Mouse (Mus musculus) cerebellum, postnatal 10 days (tissue): ENCODE results near the gene Wfdc6b.
"Not testable (repeated sequence)": the region's sequence is repeated elsewhere in the genome, so short reads cannot be mapped to it uniquely, and the experiment has no call there.

Source experiments
- DNase-seq, 2 experiments: peaks; one replicate each; pipeline ENCODE4 v3.0.0; 2021; ENCODE audit warnings: mixed read lengths in 2 of 2

The Wfdc6b gene

GRCm38 (mm10) chr2:164613471-164613870 is at the start of gene Wfdc6b, which contains the start of gene Wfdc8:
Wfdc6b (plus strand) TSS chr2:164613522.
Wfdc8 (minus strand) TSS chr2:164613626.
- DNase-seq: peak; percentile 38 to 60

GRCm38 (mm10) chr2:164564346-164564745 is 49.0 kb upstream of the Wfdc6b start:
- peak; percentile 57 to 60 for DNase-seq

DNA sequence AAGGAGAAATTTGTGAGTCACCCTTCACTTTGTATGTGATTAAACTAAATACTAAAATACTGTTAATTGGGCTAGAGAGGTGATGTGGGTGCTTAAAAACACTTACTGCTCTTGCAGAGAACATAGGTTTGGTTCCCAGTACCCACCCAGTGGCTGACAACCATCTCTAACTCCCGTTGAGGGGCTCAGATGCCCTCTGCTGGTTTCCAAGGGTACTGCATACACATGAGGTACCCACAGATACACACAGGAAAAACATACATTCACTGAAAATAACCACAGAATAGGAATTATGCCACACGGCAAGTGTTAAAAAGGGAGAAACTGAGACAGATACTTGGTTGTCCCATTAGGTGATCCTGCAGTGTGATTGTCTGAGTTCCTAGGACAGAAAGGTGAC is 46.3 kb upstream of the Wfdc6b start:
- no peak for DNase-seq

GRCm38 (mm10) chr2:164567460-164567859 is 45.9 kb upstream of the Wfdc6b start:
- DNase-seq: no peak

GRCm38 (mm10) chr2:164573359-164573758 is 40.0 kb upstream of the Wfdc6b start, which contains the start of gene Spint3:
Spint3 (minus strand) TSS chr2:164573459.
- not testable (repeated sequence) for DNase-seq

- peak in 1 of 2 experiments; percentile 20 for DNase-seq
Observed at GRCm38 (mm10) chr2:164585025-164585725, 28.1 kb upstream of the Wfdc6b start, which contains the start of gene Wfdc6a. Wfdc6a (minus strand) TSS chr2:164585447.

DNA sequence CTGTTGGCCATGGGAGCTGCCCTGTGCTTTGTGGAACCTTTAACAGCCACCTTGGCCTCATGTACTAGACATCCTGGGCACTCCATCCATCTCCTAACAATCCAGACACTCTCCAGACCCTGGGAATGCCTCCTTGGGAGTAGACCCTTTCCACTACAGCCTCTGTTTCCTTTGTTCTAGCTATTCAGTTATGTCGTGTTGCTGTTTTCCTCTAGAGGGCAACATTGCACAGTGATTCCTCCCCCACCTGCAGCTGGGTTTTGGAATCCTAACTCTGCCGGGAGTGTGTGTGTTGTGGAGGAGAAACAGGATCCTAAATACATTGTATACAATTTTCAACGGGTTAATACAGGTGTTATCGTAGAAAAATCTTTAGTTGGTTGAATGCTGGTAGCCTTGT is 21.3 kb upstream of the Wfdc6b start:
- DNase-seq: peak; percentile 58 to 64

GRCm38 (mm10) chr2:164593494-164593893 is 19.8 kb upstream of the Wfdc6b start, which contains the start of gene Eppin:
Eppin (minus strand) TSS chr2:164593594.
- DNase-seq: no peak

- DNase-seq: no peak
Observed at GRCm38 (mm10) chr2:164600179-164600578, 13.1 kb upstream of the Wfdc6b start.

GRCm38 (mm10) chr2:164603482-164603881 is 9.8 kb upstream of the Wfdc6b start:
- DNase-seq: no peak

DNA sequence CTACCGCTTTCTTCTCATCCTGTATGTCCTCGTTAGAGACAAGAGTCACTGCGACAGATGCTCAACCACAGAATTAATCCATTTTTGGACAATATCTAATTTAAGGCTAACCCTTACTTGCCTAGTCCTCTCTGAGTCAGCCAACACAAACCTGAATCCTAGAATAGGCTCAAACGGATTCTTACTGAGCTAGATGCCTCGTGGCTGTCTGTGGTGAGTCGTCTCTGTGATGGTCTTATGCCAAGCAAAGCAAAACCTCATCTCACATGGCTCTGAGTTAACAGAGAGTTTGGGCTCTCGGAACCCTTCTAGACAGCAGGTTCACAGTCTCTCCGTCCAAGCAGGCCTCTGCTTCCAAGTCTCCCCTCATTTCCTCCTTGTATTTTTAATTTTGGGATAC is 8.9 kb upstream of the Wfdc6b start:
- DNase-seq: no peak

DNA sequence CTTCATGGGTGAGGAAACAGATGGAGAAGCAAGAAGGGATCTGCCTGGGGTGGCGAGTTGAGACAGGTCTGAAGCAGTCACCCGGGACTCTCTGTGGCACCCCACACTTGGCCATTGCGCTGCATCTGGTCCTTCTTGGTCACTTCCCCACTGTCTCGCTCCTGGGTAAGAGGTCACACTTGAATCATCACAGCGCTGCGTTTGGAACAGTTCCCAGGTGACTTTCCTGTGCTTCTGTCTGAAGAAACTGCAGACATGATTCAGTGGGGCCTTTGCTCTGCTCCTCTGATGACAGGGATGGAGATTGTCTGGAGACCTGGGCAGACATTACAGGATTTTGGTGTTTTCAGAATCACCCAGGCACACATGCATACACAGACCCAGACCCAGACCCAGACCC is 4.5 kb upstream of the Wfdc6b start:
- DNase-seq: peak in 1 of 2 experiments; percentile 10

- DNase-seq: no peak
Observed at GRCm38 (mm10) chr2:164615386-164615785, 2.1 kb downstream of the Wfdc6b start.

- no peak for DNase-seq
Observed at GRCm38 (mm10) chr2:164619050-164619449, 5.7 kb downstream of the Wfdc6b start.

GRCm38 (mm10) chr2:164621775-164622174 is 8.5 kb downstream of the Wfdc6b start:
- no peak for DNase-seq

GRCm38 (mm10) chr2:164635266-164635665 is 21.9 kb downstream of the Wfdc6b start:
- no peak for DNase-seq

DNA sequence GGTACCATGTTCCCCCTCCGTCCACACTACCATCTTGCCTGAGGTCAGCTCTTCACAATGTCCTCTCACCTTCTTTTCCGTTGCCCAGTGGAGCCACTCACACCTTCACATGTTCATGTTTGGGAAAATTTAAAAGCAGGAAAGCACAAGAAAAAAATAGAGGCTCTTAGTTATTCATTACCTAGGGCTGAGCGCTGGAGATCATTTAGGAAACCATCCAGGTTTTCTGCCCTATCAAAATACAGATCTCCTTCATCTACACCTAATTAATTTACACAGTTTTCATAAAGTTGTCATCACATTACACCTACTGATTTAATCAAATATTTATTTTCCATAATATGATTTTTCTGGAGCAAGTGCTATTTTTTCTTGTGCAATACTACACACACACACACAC is 25.4 kb downstream of the Wfdc6b start, which contains the start of gene Wfdc16:
Gene Wfdc16, minus strand, starts transcription at position 101 of the 400 bp plus-strand sequence.
- no peak for DNase-seq

DNA sequence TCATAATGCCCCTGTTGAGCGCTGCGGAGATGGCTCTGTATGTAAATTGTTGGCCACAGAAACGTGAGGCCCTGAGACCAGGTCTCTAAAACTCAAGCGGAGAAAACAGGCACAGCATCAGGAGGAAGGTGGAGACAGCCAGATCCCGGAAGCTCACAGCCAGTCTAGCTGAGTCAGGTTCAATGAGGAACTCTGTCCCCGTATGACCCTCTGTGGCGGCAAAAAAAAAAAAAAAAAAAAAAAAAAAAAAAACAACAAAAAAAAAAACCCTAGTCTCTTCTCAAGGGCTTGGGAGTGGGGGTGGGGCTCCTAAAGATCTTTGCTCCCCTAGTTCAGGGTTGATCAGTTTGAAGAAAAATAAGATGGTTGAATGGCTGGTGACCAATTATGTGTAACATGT is 27.8 kb downstream of the Wfdc6b start:
- DNase-seq: no peak

DNA sequence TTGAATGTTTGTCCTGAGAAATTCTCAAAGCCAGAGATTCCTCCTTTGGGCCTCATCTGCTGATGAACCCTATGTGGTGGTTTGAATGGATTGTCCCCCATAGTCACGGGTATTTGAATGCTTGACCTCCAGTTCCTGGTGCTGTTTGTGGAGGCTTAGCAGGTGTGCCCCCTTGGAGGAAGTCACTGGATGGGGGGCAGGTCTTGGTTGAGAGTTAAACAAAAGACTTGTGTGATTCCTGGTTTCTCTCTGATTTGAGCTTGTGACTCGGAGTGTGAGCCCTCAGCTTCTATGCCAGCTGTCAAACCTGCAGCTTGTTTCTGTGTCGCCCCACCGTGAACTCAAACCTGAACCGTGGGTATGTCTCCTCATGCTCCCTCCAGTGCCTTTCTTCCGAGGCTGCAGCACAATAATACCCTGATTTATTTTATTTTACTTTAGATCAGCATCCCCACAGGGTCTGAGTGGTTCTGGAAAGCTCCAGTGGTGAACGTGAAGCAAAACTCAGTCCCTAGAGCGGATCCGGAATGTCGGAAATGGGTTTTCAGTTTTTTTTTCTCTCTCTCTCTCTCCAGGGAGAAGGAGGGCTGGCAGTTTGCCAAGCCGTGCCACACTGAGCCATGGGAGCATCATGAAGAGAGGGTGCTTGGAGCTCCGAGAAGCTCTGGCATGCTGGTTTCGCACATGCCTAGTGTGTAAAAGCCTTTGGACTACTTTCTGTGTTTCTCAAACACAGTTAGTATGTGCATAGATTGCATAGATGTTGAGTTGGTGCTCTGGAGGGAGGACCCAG is 28.8 kb downstream of the Wfdc6b start:
- peak; percentile 17 to 25 for DNase-seq

GRCm38 (mm10) chr2:164655858-164656257 is 42.5 kb downstream of the Wfdc6b start, which contains the start of gene Wfdc10:
Wfdc10 (plus strand) TSS chr2:164656046.
- peak; percentile 73 to 79 for DNase-seq

DNA sequence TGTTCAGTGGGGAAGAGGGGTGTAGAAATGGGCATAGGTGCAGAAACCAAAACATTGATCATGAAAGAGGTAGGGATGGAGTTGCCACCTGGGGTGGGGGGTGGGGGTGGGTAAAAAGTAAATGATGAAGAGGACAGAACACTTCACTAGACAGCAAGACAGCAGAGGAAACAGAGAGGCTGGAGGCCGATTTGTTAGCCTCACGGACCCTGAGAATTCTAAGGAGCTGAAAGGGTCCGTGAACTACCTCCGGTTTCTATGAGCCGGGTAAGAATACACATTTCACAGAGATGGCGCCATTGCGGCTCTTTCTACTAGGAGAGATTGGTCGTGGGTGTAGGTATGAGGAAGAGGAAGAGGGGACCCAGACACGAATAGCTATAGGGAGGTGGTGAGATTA is 43.2 kb downstream of the Wfdc6b start, which contains the start of gene Wfdc9:
Gene Wfdc9, minus strand, starts transcription at position 101 of the 400 bp plus-strand sequence.
- no peak for DNase-seq

DNA sequence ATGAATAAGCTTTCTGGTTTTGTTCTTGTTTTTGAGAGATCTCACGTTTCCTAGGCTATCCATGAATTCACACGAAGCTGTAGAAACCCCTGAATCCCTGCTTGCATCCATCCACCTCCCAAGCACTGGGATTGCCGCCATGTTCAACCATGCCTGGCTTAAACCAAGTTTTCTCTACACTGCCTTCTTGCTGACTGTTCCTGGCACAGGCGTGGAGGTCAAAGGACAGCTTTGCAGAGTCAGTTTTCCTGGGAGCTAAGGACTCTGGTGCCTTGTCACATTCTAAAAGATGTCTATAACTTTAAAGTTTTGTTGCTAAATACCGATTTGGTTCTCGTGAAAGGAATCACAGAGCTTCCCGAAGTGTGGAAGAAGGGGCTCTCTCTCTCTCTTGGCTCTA is 51.5 kb downstream of the Wfdc6b start:
- DNase-seq: no peak
